Mouse (Mus musculus) midbrain, embryonic 16.5 days (tissue): Measurements from ENCODE around the gene Ppp1r14b. TPM values are rescaled to one million over a fixed set of nuclear protein-coding genes. Genes with fewer than 3 reads are reported as not detected.

ENCODE experiments used
- ATAC-seq: fragments of 200-750 bp; cut with Nextera tagmentation; 2 replicates; pipeline ENCODE4 v1.8.0; 2017; ENCODE audit warnings: moderate TSS enrichment
- H3K27ac ChIP-seq: fragments of 300-500 bp; sonication (generic); 2 replicates; pipeline ENCODE4 v1.5.1; 2014; ENCODE audit warnings: mild to moderate bottlenecking, low read length, mixed read lengths
- H3K27me3 ChIP-seq: fragments of 300-500 bp; sonication (generic); 2 replicates; pipeline ENCODE4 v1.6.1; 2014; ENCODE audit warnings: low read depth, low read length, mixed read lengths; ENCODE audit not compliant: control insufficient read depth, insufficient read depth
- H3K36me3 ChIP-seq: fragments of 300-500 bp; sonication (generic); 2 replicates; pipeline ENCODE4 v1.6.1; 2014; ENCODE audit warnings: mild to moderate bottlenecking, low read length, moderate library complexity, mixed read lengths; ENCODE audit not compliant: control insufficient read depth, insufficient read depth
- H3K4me1 ChIP-seq: fragments of 300-500 bp; sonication (generic); 2 replicates; pipeline ENCODE4 v1.6.1; 2014; ENCODE audit warnings: mild to moderate bottlenecking, low read length, mixed read lengths; ENCODE audit not compliant: control insufficient read depth, insufficient read depth
- H3K4me2 ChIP-seq: fragments of 300-500 bp; sonication (generic); 2 replicates; pipeline ENCODE4 v1.6.1; 2014; ENCODE audit warnings: mild to moderate bottlenecking, low read length, mixed read lengths
- H3K4me3 ChIP-seq: fragments of 300-500 bp; sonication (generic); 2 replicates; pipeline ENCODE4 v1.5.1; 2014; ENCODE audit warnings: low read depth, mild to moderate bottlenecking, low read length, moderate library complexity, mixed read lengths
- H3K9ac ChIP-seq: fragments of 300-500 bp; sonication (generic); 2 replicates; pipeline ENCODE4 v1.6.1; 2014; ENCODE audit warnings: low read depth, low read length, mixed read lengths
- H3K9me3 ChIP-seq: fragments of 300-500 bp; sonication (generic); replicated peaks from 2 replicates; pipeline ENCODE4 v1.6.1; 2014; ENCODE audit warnings: mild to moderate bottlenecking, low read length, mixed read lengths; ENCODE audit not compliant: control insufficient read depth, poor library complexity, severe bottlenecking
- WGBS: fragments of 180-500 bp; shearing (Covaris S2); extraction: QIAGEN DNeasy Blood & Tissue Kit; methylation state at CpG from one replicate; pipeline ENCODE4 v1.1.7; 2014; 5-methylcytosine and 5-hydroxymethylcytosine counted together
- polyA plus RNA-seq: library from polyadenylated mRNA; unstranded; fragments of >200 nt; fragmentation: Nextera tagmentation; extraction: Ambion mirVana; gene quantifications from 2 replicates; pipeline ENCODE4 v1.2.1, GENCODE M21; 2015

Gene Ppp1r14b
- polyA plus RNA-seq, 1 experiment from 2014 or later, result 111 TPM

DNA sequence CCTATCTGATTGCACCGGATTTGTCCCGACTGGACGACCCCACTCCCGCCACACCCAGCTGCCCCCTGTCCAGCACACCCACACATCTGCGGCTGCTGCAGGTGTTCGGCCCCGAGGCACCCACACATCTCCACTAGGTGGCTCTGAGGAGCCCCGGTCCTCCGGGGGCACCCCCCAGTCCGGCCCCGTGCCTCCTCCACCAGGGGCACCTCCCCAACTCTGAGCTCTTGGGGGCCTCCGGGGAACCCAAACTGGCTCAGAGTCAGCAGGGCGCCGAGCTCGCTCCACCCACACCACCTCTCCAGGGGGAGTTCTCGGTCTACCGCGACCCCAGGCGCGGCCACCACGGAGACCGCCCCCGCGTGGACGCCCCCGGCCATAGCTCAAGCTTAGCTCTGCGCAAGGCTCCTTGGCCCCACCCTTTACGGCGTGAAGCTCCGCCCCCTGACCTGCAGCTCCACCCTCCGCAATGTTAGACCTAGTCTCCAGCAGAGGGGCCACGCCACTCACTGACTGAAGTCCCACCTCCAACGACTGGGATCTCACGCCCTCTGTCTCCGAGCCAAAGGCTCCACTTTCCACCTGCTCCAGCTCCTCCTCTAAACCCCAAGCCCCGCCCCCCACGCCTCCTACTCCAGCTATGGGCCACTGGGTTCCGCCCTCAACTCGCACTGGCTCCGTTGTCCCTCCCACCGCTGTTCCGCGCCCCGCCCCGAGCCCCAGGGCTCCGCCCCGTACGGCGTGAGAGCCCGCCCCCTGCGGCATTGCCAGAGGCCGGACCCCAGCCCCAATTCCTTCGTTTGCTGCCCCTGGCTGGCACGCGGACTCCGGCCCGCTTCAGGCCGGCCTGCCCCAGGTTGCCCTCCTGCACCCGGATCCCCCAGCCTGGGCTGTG is 5.0 kb downstream of the Ppp1r14b start:
- peak; percentile 88 for ATAC-seq
- H3K4me1 ChIP-seq, result peaks cover 36% of the 10 kb centered on the region
- WGBS, result under 1% methylated on average over 58 of the region's 59 CpGs

GRCm38 (mm10) chr19:6980381-6981093 is 5.8 kb downstream of the Ppp1r14b start, which contains the start of gene Fkbp2:
Gene Fkbp2 (minus strand): TSS chr19:6980501.
- Histone ChIP-seq H3K27ac (peak within 1 kb of the TSS; percentile 97), H3K9me3 (no peaks in the 10 kb centered on the region), H3K4me1 (peaks cover 36% of the 10 kb centered on the region), H3K4me2 (peak within 1 kb of the TSS; percentile 90), H3K4me3 (peak within 1 kb of the TSS; percentile 75), H3K9ac (peak within 1 kb of the TSS; percentile 84), H3K27me3 (no peaks in the 10 kb centered on the region), H3K36me3 (peaks cover 11% of the 10 kb centered on the region)
- ATAC-seq, result peak; percentile 89
- WGBS, result 2% methylated on average over 38 of the region's 38 CpGs

More for the DNA sequence above, 5.0 kb downstream of the Ppp1r14b start:
- peak overlapping the region; percentile 90 for H3K4me2 ChIP-seq
- H3K4me3 ChIP-seq, result peak overlapping the region; percentile 75
- no peaks in the 10 kb centered on the region for H3K27me3 ChIP-seq
- H3K36me3 ChIP-seq, result peaks cover 8% of the 10 kb centered on the region
- H3K9me3 ChIP-seq, result no peaks in the 10 kb centered on the region
- peak overlapping the region; percentile 84 for H3K9ac ChIP-seq
- peak overlapping the region; percentile 97 for H3K27ac ChIP-seq

GRCm38 (mm10) chr19:6981465-6981864 is 6.7 kb downstream of the Ppp1r14b start:
- Histone ChIP-seq H3K4me3 (no peak overlapping the region), H3K27ac (no peak overlapping the region), H3K4me1 (peaks cover 35% of the 10 kb centered on the region), H3K4me2 (no peak overlapping the region), H3K36me3 (peaks cover 11% of the 10 kb centered on the region), H3K9ac (no peak overlapping the region), H3K27me3 (no peaks in the 10 kb centered on the region), H3K9me3 (no peaks in the 10 kb centered on the region)
- no peak for ATAC-seq
- WGBS, result 92% methylated on average over 4 of the region's 4 CpGs

DNA sequence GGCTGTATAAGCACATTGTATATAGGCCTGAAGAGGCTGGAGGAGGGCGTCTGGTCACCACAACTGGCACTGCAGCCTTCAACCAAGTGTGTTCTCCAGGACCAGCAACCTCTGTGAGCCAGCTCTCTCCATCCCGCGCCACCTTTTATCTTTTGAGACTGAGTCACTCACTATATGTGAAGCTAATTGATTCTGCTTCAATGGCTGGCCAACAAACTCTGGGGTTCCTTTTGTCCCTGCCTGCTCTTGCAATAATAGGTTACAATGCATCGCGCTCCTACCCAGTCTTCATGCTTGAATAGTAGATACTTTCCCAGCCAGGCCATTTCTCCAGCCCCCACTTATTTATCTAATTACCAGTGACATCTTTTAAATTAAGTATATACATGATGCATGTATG is 8.9 kb downstream of the Ppp1r14b start:
- Histone ChIP-seq H3K4me3 (no peak overlapping the region), H3K4me1 (peaks cover 28% of the 10 kb centered on the region), H3K9ac (no peak overlapping the region), H3K36me3 (peaks cover 5% of the 10 kb centered on the region), H3K27ac (no peak overlapping the region), H3K9me3 (no peaks in the 10 kb centered on the region), H3K27me3 (no peaks in the 10 kb centered on the region), H3K4me2 (no peak overlapping the region)
- no peak for ATAC-seq
- 62% methylated on average over 5 of the region's 5 CpGs for WGBS

DNA sequence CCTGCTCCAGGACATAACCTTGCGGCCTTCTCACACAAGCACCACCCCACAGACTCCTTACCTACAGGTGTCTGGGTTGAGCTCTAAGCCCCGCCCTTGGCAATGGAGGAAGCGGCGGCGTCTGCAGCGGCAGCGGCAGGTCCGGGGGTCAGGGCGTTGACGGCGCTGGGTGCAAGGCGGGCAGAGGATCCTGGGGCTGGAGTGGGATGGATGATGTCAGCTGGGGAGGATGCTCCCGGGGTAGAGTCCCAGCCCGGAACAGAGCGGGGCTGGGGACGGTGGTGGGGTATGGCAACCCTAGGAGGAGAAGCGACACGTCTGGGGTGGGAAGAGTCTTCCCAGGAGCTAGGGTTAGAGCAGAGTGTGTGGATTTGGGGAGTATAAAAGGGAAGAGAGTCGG is 10.5 kb downstream of the Ppp1r14b start:
- H3K9ac ChIP-seq, result no peak overlapping the region

GRCm38 (mm10) chr19:6985951-6986708 is 11.4 kb downstream of the Ppp1r14b start:
- Histone ChIP-seq H3K4me2 (peak overlapping the region; percentile 93), H3K9me3 (no peaks in the 10 kb centered on the region), H3K9ac (peak overlapping the region; percentile 96; the same call in 1 of the 2 replicates), H3K27me3 (no peaks in the 10 kb centered on the region), H3K27ac (no peak overlapping the region), H3K36me3 (peaks cover 5% of the 10 kb centered on the region), H3K4me1 (peaks cover 15% of the 10 kb centered on the region), H3K4me3 (peak overlapping the region; percentile 81; the same call in 1 of the 2 replicates)
- WGBS, result 84% methylated on average over 10 of the region's 10 CpGs
- peak; percentile 3; the same call in 1 of the 2 replicates for ATAC-seq

More for the DNA sequence above, 10.5 kb downstream of the Ppp1r14b start:
- no peak overlapping the region for H3K4me3 ChIP-seq
- no peak overlapping the region for H3K4me2 ChIP-seq
- no peaks in the 10 kb centered on the region for H3K27me3 ChIP-seq
- no peak overlapping the region for H3K27ac ChIP-seq
- ATAC-seq, result no peak
- peaks cover 19% of the 10 kb centered on the region for H3K4me1 ChIP-seq
- H3K36me3 ChIP-seq, result peaks cover 5% of the 10 kb centered on the region
- 88% methylated on average over 19 of the region's 19 CpGs for WGBS
- H3K9me3 ChIP-seq, result no peaks in the 10 kb centered on the region

DNA sequence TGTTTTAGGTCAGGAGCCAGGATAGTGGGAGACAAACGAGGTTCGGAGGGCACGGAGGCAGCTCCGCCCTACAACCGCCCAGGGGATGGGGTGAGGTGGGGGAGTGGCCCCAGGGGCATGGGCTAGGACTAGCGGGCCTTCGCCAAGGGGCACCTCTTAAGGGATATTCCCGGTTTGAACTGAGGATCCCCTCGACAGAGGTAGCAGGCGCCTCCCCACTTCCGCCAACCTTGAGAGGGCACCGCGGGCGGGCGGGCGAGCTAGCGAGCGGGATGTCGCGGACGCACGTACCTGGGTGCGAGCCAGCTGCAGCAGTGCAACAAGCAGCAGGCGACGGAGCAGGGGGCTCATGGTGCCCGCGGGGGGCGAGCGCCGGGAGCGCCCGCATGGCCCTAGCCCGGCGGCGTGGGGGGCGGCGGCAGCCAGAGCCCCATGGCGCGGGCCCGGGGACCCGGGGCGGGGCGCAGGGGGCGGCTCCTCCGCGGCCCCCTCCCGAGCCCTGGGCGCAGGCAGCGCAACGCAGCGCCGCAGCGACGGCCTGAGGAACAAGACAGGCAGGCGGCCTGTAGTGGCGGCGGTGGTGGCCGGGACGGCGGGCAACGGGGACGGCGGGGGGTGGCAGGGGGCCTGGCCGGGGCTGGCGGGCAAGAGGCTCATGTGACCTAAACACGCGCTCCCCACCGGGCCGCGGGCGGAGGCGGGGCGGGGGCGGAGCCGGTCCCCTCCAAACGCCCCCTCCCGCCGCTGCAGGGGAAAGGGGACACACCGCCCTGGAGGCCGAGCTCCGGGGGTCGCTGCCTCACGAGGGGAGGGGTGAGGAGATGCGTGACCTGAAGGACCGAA is 12.5 kb downstream of the Ppp1r14b start, which contains the start of gene Vegfb:
TSS of gene Vegfb (minus strand) at position 591 of the 843 bp plus-strand sequence.
- Histone ChIP-seq H3K9ac (peak within 1 kb of the TSS; percentile 96), H3K9me3 (no peaks in the 10 kb centered on the region), H3K36me3 (peaks cover 5% of the 10 kb centered on the region), H3K4me1 (peaks cover 18% of the 10 kb centered on the region; the same call in 1 of the 2 replicates), H3K27ac (peak within 1 kb of the TSS; percentile 82), H3K4me3 (peak within 1 kb of the TSS; percentile 81), H3K27me3 (no peaks in the 10 kb centered on the region), H3K4me2 (peak within 1 kb of the TSS; percentile 93)
- peak; percentile 52 for ATAC-seq
- under 1% methylated on average over 61 of the region's 85 CpGs for WGBS

GRCm38 (mm10) chr19:6987904-6988285 is 13.1 kb downstream of the Ppp1r14b start:
- WGBS, result 4% methylated on average over 8 of the region's 8 CpGs
- H3K9me3 ChIP-seq, result no peaks in the 10 kb centered on the region
- peak overlapping the region; percentile 82 for H3K27ac ChIP-seq
- ATAC-seq, result no peak
- peak overlapping the region; percentile 93 for H3K4me2 ChIP-seq
- H3K27me3 ChIP-seq, result no peaks in the 10 kb centered on the region
- H3K4me1 ChIP-seq, result peaks cover 20% of the 10 kb centered on the region; the same call in 1 of the 2 replicates
- peak overlapping the region; percentile 81 for H3K4me3 ChIP-seq
- H3K9ac ChIP-seq, result peak overlapping the region; percentile 96
- peaks cover 4% of the 10 kb centered on the region for H3K36me3 ChIP-seq
